Mouse (Mus musculus): ENCODE measurements around the gene Coro6.

The Coro6 gene

DNA sequence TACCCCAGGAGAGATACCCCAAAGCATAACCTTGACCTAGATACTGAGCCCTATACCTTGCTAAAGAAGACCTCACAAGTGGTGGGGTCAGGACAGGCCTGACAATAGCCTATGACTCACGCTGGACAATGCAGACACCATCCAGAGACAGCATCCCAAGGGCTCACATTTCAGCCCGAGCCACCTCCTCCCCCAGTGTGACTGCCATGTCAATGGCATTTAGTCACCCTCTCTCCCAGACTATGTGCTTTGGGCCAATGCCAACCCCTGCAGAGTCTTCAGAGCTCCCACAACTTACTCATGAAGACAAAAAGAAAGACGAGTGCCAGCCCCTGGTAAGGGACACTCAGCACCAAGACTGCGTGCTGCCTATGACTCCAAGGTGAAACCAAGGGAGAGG lies 2.5 kb downstream of the Coro6 start:
- no peak for DNase-seq (ENCODE audit: low read depth, low spot score)

DNA sequence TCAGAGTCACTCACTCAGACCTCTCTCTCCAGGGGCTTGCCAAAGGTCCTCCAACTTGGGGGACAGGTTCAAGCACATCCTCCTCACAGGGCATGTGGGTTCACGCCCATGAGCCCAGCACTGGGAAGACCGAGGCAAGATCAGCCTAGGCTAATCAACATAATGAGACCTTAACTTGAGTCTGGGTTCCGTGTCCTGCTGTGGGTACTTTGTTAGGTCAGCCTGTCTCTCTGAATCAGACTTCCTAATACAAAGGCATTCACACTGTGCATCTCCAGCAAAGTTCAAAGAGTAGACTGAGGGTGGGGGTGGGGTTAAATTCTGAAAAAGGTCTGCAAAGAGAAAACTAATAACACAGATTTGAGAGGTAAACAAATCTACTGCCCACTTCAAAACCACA lies 2.9 kb downstream of the Coro6 start:
- DNase-seq (ENCODE audit: low read depth, low spot score) = no peak

DNA sequence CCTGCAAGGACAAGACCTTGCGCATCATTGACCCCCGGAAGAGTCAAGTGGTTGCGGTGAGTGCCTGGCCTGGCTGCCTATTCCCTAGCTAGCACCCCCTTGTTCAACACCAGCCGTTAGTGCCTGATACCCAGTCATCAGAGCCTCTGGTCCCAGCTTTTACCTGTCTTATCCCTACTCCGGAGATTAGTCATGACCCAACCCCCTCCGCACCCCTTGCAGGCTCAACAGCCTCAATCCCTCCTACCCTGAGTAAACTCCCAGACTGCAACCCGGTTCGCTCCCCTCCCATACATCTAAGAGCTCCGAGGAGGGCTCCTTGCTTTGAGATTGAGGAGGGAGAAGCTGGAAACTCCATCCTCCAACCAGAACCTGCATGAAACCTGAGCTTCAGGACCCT lies 4.3 kb downstream of the Coro6 start:
- no peak for DNase-seq (ENCODE audit: low read depth, low spot score)

DNA sequence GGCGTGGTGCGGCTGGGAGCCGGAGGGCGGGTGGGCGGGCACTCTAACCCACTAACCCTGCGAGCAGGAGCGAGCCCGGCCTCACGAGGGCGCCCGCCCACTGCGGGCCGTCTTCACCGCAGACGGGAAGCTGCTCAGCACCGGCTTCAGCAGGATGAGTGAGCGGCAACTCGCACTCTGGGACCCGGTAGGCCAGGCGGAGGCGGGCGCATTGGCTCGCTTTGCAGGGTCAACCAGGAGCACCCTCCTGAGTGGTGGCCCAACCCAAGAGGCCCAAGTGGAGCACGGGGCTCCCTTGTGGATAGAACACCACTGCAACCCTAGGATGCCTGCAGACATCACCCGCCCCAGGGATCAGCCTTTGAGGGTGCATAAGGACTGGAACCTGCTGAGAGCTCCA lies 4.9 kb downstream of the Coro6 start:
- DNase-seq (ENCODE audit: low read depth, low spot score) = no peak

DNA sequence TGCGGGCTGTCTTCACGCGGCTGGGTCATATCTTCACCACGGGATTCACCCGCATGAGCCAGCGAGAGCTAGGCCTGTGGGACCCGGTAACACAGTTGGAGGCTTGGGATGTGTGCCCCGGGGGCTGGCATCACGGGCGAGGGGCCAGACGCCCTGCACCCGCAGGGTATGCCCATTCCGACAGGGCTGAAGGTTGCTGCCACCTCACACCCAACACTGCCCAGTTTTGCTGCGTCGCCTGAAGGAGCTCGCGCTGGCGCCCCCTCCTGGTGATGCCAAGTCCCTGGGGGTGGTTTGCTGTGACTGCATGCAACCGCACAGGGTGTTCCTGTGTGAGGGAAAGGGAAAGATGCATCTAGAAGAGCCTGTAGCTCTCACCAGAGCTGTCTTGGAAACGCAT lies 5.6 kb downstream of the Coro6 start:
- DNase-seq (ENCODE audit: low read depth, low spot score) = no peak

DNA sequence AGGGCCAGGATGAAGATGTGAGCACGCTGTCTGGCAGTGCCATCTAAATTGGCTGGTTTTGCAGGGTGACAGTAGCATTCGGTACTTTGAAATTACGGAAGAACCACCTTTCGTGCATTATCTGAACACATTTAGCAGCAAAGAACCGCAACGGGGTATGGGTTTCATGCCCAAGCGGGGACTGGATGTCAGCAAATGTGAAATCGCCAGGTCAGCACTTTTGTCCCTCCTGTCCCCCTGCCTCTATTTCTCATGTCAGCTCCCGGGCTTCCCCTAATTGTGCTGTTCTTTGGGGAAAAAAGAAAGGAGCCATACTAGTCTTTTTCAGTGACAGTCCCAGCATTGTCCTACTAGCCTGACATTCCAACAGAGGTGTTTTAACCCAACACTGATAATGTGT lies 6.2 kb downstream of the Coro6 start:
- no peak for DNase-seq (ENCODE audit: low read depth, low spot score)

DNA sequence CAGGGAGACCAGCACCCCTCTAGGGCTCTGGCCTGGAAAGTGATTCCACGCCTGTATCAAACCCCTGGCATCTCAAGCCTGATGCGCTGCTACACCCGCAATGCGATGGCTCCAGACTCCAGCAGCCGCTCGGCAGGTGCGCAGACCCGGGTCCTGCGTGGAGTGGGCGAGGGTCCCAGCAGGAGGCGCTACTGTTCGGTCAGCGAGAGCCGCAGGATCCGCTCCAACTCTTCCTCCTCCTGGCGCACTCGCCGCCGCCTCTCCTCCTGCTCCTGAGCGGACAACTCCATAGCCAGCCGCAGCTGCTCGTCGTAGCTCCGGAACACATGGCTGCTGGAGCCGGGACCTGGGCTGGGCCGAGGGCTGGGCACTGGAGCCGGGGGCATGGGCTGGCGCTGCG lies 9.2 kb downstream of the Coro6 start:
- no peak for DNase-seq (ENCODE audit: low read depth, low spot score)

DNA sequence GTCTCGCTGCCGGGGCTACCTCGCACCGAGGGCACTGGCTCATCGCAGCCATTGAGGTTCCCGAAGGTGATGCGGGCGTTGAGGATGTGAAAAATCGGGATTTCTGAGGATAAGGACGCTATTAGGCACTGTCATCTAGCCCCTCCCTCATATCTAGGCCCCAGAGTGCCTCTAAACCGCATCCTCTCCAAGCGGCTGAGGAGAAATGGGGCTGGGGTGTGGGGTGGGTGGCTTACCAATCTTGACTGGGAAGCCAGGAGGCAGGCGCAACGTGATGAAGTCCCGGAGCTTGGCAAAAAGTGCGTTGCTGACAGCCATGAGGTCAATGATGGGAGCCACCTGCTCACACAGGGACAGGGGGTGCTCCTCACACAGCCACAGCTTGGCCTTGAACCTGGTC lies 10.6 kb downstream of the Coro6 start:
- no peak for DNase-seq (ENCODE audit: low read depth, low spot score)

DNA sequence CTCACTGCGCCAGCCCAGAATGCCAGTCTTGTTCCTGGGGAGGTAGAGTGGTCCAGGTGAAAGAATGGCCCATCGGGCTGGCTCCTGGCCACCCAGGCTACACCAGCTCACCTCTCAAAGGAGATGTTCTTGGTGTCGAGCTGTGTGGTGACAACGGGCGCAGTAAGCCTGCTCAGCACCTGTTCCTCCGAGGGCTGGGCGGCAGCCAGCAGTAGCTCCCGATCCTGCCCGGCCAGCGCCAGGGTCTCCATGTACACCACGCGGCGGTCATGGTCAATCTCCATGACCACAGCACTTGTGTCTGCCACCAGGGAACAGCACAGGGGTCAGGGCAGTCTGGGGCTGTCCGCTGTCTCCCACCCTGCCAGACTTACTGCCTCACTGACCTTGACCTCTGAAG lies 14.0 kb downstream of the Coro6 start:
- no peak for DNase-seq (ENCODE audit: low read depth, low spot score)

DNA sequence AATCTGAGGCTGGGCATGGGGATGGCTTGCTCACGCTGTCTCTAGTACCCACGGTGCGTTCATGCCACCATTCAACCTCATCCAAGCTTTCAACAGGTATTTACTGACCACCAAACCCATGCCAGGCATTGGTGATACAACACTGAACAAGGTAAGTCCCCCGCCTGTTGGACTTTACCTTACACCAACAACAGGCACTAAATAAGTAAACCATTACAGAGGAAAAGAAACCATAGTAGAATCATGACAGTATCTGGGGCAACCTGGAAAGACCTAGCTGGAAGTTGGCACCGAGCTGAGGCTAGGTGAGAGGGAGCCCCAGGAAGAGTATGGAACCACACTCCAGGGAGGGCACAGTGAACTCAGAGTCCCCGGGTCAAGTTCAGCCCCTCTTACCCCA lies 14.7 kb downstream of the Coro6 start:
- DNase-seq (ENCODE audit: low read depth, low spot score) = no peak

DNA sequence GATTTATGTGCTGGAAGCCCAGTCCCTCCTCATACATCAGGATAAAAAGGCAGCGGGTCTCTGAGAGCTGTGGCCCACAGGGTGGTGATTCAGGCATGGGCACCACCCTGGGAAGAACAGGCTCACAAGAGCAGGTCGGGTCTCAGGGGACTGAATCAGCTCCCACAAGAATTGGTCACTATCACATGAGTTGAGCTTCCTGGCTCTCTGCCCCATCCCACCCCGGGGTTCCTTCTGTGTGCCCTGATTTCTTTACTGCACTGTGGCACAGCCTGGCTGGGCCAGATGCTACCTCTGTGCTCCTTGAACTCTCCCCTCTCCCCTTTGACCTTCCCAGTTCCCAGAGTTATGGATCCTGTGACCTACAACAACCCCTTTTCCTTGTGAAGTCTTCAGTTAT lies 20.8 kb downstream of the Coro6 start:
- no peak for DNase-seq (ENCODE audit: low read depth, low spot score)

DNA sequence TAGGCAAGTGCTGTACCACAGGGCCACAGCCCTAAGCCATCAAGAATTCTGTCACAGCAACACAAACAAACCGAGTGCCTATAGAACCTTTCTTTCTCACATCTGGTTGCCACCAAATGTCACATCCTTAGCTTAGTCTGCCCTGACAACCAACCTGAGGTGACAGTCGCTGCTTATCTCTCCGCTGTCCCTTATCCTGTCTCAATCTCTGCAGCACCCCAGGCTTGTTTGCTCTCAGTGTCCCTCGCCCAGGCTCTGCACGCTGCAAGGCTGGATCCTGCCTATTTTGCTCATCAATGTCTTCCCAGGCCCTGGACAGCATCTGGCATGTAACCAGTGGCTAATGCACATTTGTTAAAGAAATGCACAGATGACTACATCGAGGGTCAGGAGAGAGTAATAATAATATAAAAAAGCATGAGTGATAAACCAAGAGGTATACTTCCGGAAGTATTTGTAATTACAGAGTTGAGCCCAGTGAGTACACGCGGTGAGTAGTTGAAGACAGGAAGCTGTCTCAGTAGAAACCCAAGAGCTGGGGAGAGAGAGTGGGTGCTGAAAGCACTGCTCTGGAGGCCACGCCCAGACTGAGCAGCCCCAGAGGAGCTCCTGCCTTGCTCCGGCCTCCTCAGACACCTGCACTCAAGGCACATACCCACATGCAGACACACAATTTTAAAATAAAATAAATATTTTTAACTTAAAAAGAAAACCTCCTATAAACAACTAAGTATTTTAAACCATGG lies 21.5 kb downstream of the Coro6 start:
- no peak for DNase-seq (ENCODE audit: low read depth, low spot score)

DNA sequence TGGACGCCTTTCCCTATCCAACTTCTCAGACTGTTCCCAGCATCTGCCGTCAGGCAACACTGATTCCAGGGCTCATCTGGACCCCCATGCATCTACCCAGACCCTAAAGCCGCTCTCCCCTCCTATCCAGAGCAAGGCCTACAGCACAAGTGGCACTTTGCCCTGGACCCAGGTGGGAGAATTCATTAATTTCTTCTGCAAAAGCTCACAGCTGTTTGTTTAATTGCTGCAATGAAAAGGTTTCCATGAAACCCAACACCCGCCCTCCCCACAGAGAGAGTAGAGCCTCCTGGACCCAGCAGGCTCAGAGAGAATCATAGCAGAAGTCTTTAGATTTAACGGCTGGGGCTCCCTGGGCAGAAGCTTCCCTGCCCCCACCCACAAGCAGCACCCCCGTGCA lies 23.0 kb downstream of the Coro6 start:
- no peak for DNase-seq (ENCODE audit: low read depth, low spot score)

DNA sequence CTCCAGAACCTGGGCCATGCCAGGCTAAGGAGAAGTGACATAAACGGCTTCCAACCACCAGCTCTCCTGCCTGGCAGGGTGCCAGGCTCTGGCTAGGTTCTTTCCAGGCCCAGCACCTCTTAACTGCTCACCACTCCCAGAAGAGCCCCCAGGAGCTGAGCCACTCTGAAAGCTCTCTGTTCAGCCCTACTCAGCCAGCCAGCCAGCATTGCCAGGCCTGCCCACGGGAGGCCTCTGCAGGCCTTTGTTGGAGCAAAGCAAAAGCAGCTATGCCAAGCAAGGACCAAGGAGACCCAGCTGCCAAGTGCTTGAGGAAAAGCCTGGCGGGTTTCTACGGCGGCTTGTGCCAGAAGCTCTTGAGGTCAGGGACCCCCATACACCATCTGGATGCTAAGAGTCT lies 24.6 kb downstream of the Coro6 start:
- no peak for DNase-seq (ENCODE audit: low read depth, low spot score)

DNA sequence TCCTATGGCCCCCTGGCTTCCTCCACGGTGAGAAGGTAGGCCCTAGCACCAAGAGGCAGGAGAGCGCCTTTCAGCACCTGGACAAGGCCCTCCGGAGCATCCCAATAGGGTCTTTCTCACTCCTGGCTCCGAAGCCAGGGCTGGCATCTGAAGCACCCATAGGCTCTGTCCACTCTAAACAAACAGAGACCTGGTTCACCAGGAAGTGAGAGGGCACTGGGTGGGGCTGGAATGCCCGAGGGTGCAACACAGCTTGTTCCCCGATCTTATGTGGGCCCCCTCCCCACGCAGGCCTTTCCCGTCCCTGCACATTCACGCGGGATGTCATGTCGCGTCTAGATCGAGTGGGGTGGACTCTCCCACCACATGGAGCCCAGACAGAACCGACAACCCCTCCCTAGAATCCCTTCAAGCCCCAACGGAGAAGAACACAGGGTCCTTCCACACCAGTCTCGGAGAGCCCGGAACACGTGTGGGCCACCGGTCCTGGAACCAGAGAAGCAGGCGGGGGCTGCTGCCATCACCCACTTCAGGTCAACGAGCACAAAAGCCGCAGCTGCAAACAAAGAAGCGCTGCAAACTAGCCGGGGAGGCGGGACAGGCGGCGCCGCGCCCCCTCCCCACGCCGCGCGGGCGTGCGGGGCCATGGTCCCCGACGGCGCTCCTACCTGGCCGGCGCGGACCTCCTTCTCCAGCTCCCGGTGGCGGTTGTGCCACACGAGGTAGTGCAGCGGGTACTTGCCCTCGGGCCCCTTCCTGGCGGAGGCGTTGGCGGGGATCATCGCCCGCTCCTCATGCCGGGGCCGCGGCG lies 26.8 kb downstream of the Coro6 start:
- DNase-seq (ENCODE audit: low read depth, low spot score) = no peak

DNA sequence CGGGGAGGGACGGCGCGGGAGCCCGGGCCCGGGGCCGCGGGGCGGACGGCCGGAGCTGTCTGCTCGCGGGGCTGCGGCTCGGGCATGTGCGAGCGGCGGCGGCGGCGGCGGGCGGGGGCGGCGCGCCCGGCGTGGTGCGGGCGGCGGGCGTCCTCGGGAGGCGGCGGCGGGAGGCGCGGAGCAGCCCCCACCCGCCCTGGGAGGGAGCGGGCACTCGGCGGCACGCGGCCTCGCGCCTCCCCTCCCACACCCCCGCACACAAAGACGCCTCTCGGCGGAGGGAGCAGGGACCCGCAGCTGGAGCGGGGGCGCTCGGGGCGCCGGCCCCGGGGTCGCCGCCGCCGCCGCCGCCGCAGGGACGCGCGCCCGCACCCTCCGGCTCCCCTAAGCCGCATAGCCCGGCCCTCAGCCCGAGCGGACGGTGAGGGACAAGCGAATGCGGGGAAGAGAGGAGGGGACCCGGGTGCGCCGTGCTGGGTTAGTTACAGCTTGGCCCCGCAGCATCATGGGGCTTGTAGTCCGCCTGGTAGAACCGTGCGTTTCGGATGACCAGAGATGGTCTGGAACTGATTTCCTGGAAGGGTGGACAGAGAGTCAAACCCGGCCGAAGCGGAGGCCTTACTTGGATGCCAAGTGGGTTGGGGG lies 27.5 kb downstream of the Coro6 start, which contains the start of gene Ankrd13b:
Ankrd13b (minus strand) TSS at position 88 of the 645 bp plus-strand sequence.
- peak; percentile 57 for DNase-seq (ENCODE audit: low read depth, low spot score)

DNA sequence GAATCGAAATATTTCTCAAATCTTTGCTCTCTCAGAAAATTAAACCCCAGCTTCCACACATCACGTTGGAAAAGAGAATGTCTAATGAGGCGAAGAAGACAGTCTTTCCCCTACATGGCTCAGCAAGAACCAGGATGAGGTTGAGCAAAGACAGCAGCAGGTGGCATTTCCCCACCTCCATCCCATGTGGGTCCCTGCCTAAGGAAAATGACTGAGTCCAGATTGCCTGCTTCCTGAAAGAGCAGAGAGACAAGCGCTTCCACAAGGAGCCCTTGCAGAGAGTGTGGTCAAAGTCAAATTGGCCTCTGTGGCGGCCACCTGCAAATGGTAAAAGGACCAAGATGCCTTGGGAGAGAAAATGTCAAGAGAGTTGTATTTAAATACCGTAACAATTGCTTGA lies 28.2 kb downstream of the Coro6 start:
- DNase-seq (ENCODE audit: low read depth, low spot score) = no peak

DNA sequence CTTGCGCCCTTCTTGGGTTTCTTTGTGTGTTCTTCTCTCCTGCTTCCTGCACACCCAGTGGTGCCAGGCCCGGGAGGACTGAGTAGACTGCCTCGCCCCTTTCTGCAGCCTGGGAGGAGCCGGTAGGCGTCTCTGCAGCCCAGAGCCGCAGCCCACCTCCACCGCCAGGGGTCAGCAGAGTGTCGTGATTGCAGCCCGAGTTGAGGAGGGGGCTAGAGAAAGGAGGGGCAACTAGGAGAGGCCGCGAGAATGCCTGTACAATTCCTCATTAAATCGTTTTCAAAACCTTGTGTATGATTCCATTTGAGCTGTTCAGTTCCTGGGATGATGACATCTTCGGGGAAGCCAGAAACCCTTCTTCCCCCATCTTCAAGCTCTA lies 28.9 kb downstream of the Coro6 start:
- peak; percentile 65 for DNase-seq (ENCODE audit: low read depth, low spot score)

DNA sequence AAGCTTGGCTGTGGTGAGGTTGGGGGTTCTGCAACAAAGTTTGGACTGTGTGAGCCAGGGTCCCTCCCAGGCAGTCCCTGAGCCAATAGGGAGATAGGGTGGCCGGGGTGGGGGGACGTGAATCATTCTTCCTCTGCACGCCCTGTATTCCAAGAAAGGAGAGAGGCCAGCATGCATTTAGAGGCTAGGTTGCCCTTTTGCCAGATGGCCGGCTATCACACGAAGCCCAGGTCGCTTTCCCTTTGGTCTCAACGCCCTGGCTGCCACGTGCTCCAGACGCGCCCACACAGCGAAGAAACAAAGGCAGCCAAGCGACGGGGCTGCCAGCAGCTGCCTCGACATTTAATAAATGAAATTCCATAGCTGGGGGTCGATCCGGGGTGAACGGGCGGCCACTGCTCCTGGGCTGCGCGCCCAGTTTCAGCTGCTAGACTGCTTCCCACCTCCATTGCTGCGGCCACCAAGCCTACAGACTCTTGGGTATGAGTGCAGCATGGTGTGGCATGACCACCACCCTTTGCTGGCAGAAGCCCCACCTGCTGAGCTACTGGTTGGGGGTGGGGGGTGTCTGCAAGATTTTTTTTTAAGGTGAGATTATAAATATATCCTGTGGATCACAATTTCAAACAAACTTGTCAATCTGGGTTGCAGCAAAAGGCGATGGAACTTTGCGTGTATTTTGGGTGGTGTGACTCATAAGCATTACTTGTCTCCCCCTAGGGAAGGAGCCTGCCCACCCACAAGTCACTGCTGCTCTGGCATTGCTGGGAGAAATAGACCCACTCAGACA lies 29.5 kb downstream of the Coro6 start:
- no peak for DNase-seq (ENCODE audit: low read depth, low spot score)

DNA sequence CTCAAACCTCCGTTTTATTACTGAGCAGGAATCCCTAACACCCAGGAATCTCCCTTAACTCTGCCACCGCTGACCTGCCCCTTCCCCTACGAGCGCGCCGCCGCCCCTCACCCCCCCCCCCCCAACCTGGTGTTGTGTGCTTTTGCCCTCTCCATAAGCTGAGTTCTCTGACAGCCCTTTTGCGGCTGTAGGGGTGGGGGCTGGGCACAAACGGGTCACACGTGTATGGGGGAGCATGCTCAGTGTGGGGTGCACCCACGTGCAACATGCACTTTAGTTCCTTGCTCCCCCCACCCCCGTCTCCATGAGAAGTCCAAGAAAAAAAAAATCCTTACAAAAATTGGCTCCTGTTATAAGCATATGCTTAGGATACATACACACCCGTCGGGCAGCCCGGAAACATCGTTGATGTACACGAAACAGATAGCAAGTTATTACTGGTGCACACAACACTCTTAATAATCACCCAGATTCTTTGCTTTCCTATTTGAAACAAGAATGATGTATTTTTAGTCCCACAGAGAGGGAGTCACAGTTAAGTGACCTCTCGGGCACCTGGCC lies 30.2 kb downstream of the Coro6 start:
- no peak for DNase-seq (ENCODE audit: low read depth, low spot score)

DNA sequence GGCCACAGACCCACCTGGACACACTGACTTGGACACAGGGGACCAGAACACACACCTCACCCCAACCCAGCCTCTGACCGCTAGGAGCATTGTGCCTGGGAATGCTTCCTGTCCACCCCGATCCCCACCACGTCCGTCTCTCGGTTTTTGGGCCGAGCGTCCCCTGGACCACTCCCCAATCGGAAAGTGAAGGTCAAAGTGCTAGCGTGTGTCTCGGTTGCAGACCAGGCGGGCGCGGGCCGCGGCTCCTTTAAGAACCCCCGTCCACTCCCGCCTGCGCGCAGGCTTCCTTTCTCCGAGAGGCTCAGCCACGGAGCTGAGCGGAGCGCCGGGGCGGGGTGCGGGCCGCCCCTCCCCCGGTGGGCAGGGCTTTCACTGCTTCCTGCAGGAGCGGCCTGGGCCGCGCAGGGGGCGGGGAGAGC lies 30.7 kb downstream of the Coro6 start:
- DNase-seq (ENCODE audit: low read depth, low spot score) = peak; percentile 73
